Mouse (Mus musculus): Measurements from ENCODE around the gene Pigh.

The Pigh gene

GRCm38 (mm10) chr12:79066431-79066830 is 23.0 kb downstream of the Pigh start:
- no peak for DNase-seq

GRCm38 (mm10) chr12:79064451-79064850 is 25.0 kb downstream of the Pigh start:
- DNase-seq, result no peak

DNA sequence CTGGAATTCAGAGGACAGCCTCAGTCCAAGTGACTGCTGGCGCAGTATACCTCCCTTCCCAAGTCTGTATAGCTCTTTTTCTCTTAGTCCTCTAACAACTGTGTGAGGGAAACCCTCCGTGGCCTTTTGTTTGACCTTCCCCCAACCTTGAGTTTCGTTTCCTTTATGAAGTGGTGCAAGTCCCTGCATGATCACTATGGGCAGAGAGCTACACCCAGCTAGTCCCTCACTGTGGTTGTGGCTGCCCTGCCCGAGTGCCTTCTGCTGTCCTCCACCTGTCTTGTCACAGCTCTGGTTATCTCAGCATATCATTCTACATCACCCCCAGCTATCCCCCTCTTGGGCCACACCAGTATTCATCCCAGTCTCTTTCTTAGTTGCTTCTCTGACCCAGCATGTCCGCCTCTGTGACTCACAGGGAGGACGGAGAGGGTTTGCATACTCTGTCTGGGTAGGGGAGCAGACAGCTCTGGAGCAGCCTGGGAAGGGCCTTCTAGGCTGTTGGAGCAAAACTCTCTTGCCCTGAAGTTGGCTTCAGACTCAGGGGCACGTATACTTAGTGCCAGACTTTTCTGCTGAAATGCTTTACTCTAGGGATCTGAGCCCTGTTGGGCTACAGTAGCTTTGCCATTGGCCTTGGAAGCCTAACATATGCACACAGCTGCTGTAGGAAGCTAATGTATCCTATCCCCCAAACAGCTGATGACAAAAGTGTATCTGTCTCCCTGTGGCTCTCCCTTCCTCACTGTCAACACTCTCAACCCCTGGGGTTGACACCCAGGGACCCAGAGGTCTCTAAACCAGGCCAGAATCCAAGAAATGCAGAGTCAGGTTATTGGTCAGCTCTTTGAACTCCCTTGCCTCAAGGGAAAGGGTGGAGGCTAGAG is 28.4 kb downstream of the Pigh start:
- no peak for DNase-seq

- no peak for DNase-seq
Observed at GRCm38 (mm10) chr12:79060134-79060533, 29.3 kb downstream of the Pigh start.

DNA sequence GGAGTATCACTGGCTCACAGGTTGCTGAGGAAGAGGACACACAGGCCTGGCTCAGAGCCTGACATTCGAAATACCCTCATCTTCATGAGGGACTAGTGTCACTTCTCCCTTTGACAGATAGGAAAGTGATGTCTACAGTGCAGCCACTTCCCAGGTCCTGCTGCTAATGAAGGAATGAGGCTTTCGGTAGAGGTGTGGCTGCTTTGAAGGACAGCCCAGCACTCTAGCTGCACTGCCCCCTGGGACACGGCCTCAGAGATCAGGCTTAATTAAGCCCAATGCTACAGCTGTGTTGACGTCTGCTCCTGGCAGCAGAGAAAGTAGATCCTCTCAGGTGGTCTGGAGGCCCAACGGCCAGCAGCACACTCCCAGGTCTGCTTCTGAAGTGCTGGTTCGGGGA is 29.9 kb downstream of the Pigh start:
- no peak for DNase-seq

GRCm38 (mm10) chr12:79055276-79055675 is 34.2 kb downstream of the Pigh start:
- no peak for DNase-seq

DNA sequence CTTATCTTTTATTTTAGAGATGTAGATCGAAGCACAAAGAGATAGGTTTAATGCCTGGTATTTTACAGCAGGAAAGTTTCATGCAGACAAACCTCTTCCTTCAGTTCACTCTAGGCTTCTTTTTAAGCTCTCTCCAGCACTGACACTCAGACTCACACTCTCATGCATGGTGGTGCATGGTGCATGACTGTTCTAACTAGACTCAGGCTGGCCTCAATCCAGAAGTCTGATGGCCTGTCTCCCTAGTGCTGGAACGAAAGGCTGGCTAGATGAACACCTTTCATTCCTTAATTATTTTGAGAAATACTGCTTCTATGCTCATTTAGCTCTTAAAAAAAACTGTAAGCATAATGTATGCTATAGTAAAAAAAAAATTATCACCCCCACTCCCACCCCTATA is 37.4 kb downstream of the Pigh start:
- no peak for DNase-seq

DNA sequence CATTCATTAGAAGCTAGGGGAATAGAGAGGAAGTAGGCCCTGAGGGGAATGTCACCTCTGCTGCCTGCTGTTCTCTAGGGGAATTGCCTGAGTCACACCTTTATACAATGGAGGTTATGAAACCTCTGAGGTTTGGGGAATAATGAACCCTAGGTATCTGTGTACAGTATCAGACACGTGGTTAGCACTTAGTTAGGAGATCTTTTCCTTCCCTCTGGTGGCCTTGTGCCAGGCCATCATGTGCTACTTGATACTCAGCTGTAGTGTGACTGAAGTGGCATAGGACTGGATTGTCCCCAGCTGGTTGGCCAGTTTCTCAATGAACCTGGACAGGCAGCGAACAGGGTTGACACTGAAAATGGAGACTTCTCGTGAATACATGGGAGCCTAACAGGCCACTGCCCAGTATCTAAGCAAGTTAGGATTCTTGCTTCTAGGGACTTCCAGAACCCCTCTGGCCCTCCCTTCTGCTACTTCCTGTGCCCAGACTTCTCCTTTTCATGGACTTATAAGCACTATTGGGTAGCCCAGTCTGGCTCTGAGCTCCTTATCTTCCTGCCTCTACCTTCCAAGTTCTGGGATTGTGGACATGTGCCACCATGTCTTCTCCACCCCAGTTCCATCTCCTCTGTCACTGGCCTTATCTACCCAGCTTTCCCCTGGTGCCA is 38.8 kb downstream of the Pigh start:
- no peak for DNase-seq

- no peak for DNase-seq
Observed at GRCm38 (mm10) chr12:79049807-79050206, 39.6 kb downstream of the Pigh start.

DNA sequence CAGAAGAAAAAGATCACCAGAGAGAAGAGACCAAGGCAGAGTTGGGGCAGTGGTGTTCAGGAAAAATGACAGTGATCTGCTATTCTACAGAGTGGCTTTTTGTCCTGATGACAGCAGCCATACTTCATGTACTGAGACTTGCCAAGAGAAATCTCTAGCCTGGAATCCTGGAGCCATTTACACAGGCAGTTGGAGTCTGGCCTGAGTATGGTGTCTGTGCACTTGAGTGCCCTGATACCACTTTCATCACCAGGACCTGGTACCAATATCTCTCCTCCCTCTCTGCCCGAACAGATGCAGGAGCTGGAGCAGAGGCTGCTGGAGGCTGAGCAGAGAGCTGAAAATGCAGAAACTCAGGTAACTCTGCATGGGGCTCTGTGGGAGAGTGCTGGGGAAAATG is 40.6 kb downstream of the Pigh start:
- DNase-seq, result no peak

- DNase-seq, result no peak
Observed at GRCm38 (mm10) chr12:79047203-79047602, 42.2 kb downstream of the Pigh start.

DNA sequence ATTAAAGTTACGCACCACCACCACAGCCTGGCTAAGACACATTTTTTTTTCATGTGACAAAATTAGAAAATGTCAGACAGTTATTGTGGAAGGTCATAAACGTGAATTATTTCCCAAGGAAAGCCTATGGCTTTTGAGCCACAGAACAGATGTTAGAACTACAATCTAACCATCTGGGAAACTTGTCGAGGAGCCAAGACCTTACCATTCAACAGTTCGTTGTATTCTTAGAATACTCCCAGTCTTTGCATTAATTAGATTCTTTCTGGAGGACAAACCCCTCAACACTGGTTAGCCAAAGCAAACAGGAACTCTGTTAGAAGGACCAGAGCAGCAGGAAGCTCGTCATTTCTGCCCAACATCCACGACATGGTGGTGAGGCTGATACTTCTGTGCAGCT is 43.3 kb downstream of the Pigh start:
- DNase-seq, result no peak

GRCm38 (mm10) chr12:79044668-79045067 is 44.8 kb downstream of the Pigh start:
- peak; percentile 11 for DNase-seq

- DNase-seq, result no peak
Observed at GRCm38 (mm10) chr12:79041436-79041835, 48.0 kb downstream of the Pigh start.

- DNase-seq, result no peak
Observed at GRCm38 (mm10) chr12:79040201-79040827, 49.1 kb downstream of the Pigh start.

DNA sequence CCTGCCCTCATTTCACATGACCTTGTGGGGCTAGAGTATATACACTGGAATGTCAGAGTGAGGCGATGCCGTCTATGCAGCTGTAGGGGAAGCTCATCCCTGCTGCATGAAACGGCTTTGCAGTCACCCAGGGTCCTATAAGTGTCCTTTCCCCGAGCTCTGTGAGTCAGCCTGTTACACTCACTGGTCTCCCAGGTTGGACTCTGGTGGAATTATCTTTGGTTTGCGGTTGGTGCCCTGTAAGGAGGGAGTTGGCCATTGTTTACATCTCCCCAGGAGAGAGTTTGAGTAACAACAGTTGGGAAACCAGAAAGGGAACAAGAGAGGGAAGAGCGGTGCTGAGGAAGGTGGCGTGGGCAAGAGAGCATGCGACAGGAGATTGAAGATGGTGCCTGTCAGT is 49.7 kb downstream of the Pigh start:
- DNase-seq, result no peak

- DNase-seq, result peak; percentile 36
Observed at GRCm38 (mm10) chr12:79035349-79035748, 54.1 kb downstream of the Pigh start.

- DNase-seq, result no peak
Observed at GRCm38 (mm10) chr12:79034331-79034730, 55.1 kb downstream of the Pigh start.

Measured in retina, postnatal 1 day (tissue).